Mouse (Mus musculus) ES-CJ7 (cell line): ENCODE data around the gene Ubr7.
A peak's percentile ranks its signal among the peaks of the same experiment; 100 is the strongest.

ENCODE experiments used
- DNase-seq: peaks from one replicate; pipeline ENCODE4 v3.0.0; 2011; ENCODE audit warnings: low read depth, low spot score

Gene Ubr7

DNA sequence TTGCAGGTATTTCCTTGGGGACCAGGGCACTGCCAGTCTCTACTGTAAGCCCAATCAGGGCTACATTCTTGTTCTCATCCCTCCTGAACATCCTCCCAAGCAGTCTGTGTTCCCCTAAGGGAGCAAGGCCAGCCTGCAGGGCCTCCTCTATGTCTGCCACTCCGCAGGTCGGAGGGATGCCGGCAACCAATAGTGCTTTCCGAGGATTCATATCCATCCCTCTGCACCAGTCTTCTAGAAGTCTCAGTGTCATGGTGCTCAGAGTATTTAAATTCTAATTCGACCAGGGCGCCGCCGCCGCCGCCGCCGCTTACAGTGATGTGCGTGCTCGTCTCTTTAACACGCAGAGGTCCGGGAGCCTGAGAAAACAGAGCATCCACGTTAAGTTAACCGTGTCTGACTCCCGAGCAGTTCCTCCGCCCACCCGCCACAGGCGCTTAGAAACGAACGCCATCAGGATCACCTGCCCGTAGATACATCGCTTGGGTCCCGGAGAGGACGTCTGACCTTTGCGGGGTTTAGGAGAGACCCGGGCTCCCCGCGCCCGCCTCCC, 14.7 kb upstream of the Ubr7 start:
- DNase-seq, result no peak

DNA sequence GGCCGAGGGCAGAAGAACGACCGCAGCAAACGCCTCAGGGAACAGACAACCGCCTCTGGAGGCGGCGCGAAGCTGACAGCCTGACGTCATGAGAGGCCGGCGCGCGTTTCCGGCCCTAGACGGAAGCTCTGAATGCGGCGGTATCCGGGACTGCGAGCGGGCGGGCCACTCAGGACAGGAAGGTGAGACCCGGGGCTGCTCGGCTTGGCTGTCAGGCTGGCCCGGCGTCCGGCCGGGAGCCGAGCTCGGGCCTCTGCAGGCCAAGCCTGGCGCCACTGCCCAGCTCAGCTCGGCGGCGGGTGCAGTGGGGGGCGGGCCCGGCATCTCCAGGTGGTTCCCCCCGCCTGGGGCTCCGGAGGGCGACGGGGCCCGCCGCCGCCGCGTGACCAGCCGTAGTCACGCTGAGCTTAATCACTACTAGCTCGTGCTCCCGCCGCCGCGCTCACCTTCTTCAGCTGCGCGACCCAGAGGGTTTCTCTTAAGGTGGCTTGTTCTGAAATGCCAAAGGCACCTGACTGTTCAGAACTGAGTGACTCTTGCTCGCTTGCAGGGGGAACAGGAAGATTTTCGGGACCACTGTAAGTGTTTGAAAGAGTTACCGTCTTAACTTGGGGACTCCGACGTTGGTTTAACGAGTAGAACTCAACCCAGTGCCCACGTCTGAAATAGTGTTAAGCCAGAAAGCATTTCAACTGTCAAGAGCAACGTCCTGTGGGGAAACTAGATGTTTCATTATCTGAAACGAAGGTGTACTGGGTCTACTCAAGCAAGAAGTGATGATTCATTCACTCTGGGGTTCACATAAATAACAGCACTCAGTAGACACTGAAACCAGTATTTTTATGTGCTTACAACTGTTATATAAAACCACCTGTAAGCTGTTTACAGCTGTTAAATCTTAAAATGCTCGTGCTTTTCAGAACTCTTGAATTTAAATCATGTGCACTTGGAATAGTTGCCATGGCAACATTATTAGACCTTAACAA, 13.9 kb upstream of the Ubr7 start, which contains the start of the genes Moap1 and Tmem251:
TSS of gene Moap1 (minus strand) at position 73 of the 986 bp plus-strand sequence.
TSS of gene Tmem251 (plus strand) at position 174 of the 986 bp plus-strand sequence.
- peak; percentile 86 for DNase-seq

DNA sequence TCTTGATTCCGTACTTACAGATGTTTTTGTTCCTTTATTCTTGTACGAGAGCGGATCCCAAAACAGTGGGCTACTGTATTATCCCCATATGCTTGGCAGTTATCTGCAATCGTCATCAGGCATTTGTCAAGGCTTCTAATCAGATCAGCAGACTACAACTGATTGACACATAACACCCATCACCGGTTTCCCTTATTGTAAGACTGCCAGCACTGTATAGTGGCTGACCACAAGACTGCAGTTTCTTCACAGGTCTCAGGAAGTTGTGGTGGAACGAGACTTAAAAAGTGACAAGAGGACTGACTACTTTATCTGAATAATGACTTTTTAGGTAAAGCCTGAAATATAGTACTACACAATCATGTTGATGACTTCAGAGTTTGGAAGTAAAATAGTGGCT, 12.9 kb upstream of the Ubr7 start:
- peak; percentile 51 for DNase-seq

DNA sequence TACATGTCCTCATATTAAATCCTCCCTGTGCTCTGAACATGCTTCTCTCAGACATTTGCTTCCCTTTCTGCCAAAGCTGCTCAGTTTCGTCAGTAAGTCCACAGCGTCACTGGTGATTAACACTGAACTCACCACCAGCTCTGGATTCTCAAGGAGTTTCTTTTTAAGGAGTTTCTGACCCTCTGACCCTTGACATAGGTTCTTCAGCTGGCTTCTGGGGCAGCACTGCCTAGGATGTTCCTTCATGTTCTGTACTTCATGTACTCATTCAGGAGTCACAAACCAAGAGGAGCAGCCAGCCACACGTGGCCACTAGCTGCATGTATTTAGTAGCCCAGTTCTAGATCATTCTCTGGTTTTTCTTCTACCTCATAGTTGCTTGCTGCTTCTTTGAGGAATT, 9.5 kb upstream of the Ubr7 start:
- no peak for DNase-seq

DNA sequence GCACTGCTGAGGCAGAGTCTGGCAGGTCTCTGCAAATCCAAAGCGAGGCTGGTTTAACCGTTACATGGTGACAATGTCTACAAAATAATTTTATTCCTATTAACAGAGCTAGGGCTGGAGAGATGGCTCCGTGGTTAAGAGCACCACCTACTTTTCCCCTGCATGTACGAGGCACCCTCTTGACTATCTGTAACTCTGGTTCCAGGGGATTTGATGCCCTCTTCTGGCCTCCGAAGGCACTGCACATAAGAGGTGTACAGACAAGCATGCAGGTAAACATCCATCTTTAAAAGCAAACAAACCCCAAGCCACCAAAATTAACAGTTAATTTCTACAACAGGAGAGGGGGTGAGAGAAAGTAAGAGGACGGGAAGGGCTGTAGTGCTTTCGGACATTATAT, 1.5 kb upstream of the Ubr7 start:
- peak; percentile 92 for DNase-seq

DNA sequence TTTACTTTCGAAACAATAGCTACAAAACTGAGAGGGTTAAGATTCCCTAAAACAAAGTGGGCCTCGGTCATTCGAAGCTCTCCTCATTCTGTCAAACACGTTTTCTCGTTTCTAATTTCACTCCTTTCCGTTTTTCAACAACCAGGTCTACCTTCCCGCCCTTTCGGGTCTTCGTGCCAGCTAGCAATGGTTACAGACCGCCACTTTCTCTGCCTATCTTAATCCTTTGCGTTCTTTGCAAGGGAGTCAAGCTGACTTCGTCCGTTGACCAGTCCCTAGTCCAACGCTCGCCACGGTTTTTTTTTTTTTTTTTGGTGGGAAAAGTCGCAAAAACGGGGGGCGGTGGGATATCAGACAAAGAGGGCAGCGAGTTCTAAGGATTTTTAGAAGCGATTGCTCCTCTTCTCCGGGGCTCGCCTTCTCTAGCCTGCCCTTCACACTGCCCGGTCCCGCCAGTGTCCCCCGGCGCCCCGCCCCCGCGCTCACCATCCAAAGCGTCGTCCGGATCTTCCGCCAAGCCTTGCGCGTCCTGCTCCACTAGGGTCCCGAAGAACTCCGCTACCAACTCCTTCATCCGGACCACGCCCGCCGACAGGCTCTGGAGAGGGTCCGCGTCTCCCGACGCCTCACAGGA, 595 bp upstream of the Ubr7 start:
- DNase-seq, result no peak

DNA sequence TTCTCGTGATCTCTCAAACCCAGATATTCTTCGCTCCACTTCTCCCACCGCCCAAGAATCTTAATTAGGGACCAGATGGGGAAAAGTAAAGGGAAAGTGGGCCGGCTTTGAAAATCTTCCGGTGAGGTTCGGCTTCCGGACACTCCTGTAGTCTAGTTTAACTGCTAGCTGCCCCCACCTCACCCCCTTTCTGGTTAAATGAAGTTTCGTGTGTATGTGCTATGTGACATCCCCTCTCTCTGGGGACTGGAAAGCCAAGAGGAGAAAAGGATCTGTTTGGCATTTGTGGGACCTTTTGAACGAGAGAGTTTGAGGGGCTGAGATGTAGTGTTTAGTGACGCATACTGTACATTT, 613 bp downstream of the Ubr7 start, which contains the start of gene Gm20604:
TSS of gene Gm20604 (minus strand) at position 270 of the 354 bp plus-strand sequence.
- DNase-seq, result peak; percentile 43

DNA sequence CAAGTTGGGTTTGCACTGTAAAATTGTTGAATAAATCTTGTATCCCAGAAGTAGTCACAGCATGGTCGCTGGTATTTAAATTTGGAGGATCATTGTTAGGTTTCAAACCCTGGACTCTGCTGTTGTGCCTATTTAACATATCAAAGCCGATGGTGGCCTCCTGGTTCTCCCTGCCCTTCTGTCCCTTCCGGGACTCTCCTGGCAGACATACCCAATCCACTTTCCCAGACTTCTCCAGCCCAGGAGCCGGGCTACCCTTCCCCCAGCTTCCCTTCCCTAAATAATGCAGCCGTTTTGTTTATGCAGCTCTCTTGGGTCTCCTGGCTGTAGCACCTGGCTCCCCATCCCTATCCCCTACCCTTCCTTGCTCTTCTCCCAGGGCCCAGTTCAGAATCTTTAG, 1.2 kb downstream of the Ubr7 start:
- DNase-seq, result peak; percentile 83

DNA sequence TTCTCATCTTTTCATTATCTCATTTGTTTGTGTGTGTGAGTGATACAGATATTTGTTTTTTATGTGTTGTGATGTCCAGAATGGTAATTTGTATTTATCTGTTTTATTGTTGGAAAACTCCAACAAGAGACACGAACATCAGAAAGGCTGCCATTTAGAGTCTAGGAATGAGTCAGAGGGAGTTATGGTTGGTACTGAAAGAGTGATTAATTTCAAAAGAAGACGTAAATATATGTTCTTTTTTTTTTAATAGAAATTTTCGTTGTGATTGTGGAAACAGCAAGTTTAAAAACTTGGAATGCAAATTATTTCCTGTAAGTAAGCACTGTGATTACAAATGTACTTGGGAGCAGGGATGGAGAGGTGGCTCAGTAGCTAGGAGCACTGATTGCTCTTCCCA, 3.9 kb downstream of the Ubr7 start:
- no peak for DNase-seq

DNA sequence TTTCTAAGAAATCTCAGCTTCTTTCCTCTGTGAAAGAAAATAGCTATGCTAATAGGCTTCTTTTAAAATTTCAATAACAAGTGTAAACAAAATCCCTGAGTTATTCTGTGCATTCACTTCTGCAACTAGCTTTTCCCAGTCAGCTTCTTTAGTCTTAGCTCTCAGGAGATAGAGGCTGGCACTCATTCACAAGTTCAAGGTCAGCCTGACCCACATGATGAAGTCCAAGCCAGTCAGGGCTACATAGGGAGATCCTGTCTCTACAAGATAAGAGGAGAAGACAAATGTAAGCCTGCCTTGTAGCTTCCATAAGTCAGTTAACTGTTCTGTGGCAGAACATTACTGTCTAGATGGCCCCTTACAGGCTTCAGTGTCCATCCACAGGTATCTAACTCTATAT, 5.9 kb downstream of the Ubr7 start:
- no peak for DNase-seq

DNA sequence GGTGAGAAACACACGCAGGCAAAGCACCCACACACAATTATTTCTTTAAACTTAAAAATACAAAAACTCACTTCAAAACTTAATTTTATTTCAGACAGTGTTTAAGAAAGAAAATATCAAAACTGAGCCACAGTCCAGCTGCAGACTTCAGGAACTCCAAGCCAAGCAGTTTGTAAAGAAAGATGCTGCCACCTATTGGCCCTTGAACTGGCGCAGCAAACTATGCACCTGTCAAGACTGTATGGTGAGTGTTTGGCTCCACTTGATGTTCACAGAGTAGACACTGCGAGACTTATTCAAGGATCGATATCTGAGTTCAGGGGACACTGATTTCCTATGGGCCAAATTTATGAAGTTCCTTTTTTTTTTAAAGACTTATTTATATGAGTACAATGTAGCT, 11.2 kb downstream of the Ubr7 start:
- DNase-seq, result peak; percentile 36

DNA sequence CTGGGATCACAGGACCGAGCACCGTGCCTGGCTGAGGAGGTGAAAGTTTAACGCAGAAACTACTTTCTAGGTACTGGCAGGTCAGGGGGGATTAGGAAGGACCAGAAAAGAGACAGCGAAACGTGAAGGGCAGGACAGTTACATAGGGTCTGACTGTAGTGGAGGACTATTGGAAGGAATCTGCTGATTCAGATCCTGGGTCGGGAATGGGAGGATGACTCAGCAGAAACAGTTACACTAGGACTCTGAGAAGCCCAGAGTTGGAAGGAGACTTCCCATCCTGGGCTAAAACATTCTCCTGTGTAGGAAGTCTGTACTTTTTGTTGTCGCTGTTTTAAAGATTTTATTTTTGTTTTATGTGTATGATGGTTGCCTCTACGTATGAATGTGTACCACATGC, 13.8 kb downstream of the Ubr7 start:
- peak; percentile 63 for DNase-seq

DNA sequence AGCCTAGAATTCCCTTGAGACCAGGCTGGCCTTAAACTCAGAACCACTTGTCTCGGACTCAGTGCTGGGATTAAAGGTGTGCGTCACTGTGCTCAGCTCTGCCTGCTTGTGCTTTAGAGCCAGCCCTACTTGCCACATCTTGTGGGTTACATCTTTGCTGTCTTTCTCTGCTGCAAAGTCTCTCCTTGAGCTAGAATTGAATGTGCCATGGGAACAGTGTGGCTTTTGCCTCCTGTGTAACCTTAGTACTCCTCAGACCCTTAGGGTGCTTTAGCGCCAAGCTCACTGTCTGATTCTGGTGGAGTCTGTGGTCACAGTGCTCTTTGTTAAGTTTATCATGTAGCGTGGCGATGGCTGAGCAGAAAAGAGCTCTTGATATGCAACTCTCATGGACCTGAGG, 14.9 kb downstream of the Ubr7 start:
- no peak for DNase-seq

DNA sequence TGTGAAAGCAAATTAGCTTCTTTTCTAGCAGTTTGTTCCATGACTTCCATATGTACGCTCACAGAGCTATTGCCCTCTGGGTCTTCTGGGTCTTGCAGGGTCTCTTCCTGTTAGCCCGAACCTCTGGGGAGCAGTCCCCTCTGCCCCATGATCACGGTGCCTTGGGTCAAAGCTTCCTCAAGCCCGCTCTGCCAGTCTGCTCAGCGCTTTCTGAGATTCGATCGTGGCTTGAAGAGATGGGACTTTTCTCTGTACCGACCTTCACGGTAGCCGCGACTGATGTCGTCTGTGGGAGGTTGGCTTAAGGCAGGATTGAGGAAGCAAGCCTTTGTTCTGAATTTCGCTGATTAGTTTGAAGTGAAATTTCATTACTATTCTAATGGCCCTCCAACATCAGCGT, 18.3 kb downstream of the Ubr7 start:
- no peak for DNase-seq

DNA sequence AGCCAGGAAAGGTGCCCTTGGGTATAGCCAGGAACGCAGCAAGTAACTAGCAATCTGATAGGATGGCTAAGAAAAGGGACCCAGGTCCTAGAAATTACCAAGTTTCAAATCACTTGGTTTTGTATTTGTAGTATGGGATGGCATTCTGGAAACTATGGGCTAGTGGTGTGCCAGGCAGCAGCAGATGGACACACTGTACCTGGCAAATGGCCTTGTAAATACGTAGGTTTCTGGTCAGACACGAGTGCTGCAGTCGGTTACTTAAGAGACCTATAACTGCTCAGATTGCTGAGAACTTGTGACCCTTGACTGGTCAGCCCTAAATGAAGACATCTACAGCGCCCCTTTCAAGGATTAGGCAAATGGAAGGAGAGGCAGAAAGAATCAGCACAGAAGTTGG, 20.4 kb downstream of the Ubr7 start:
- no peak for DNase-seq

DNA sequence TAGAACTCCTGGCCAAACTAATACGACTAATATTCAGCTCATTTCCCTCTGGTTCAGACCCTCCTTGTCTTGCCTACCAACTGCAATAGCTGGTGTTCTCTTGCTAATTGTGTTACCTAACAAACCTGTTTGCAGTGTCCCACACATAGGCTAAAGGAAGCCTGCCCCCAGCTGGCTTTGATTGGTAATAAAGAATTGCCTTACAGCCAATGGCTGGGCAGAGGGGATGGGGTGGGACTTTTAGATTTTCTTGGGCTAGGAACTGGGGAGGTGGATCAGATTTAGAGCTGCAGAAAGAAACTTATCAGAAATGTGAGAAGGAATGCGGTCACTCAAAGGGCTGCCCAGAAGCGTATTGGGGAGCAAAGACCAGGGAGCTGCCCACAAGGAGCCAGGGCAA, 21.7 kb downstream of the Ubr7 start:
- peak; percentile 53 for DNase-seq

DNA sequence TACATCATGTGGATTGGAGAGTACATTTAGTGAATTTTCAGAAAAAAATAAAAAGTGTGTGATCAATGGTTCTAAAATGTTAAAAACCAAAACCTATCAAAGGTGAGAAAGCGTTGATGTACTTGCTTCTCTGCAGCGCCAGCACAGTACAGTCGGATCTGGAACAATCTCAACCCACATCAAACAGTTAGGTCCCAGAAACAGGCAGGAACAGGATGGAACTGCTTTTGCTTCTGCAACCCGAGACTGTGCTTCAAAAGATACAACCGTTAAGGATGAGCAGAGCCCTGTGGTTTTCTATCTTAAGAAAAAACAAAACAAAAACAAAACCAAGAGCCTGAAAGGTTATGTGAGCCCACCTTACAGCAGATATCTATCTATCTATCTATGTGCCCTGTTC, 25.1 kb downstream of the Ubr7 start:
- no peak for DNase-seq

DNA sequence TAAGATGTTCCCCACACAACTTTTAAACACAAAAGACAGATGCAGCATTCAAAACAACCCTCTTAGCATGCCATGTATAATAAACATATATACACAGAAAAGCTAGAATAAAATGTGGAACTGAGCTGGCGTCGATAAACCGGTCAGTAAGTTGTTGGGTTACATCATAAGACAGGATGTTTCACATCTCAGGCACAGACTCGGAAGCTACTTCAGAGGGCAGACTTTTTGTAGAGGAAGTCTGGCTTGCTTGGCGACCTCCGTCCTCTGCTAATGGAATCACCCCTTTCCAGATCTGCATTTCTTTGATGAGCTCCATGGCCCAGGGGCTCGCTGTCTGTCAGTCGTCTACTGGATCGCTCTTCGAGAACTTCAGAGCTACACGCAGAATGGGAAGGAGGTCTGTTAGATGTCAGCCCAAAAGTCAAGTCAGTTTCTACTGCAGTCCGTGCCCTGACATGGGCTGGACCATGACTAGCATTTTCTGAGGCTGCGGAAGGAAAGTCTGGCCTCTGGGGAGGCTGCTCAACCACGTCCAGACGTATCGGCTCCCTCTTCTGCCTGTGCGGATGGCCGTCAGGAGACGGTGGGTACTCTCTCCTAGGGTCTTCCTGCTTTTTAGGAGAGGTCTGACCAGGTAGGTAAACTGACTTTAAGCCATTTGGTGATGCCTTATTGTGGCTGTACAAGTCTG, 27.3 kb downstream of the Ubr7 start:
- no peak for DNase-seq

DNA sequence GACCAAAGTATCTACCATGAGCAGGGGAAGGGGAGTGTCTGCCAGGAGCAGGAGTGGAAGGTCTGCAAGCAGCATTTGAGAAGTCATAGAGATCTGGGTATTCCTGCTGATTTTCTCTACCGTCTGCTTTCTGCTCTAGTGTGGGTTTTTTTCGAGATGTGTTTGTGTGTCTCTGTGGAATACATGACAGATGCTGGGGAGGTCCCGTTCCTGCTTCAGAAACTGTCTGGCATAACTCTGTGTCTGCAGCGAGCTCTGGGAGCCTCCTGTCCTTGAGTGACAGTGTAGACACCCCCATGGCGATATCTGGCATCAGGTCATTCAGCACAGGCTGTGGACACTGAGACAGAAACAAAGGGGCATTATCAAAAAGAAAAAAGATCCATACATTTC, 27.8 kb downstream of the Ubr7 start:
- DNase-seq, result no peak

DNA sequence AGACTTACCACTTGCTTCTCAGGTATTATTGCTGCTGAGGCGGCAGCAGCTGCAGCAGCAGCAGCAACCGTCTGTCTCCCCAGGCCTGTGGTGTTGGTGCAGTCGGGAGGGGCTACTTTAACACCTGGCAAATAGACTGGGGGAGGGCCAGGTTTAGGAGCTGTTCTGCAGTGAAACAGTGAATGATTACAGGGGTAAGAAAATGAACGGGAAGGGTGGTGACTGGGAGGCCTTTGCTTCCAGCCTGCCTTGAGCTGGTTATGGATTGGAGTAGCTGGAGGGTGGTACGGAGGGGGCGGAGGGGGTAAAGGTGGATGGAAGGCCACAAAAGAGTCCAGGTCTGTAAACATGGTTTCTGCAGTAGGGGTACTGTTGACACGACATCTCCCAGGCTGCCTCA, 30.2 kb downstream of the Ubr7 start:
- no peak for DNase-seq

DNA sequence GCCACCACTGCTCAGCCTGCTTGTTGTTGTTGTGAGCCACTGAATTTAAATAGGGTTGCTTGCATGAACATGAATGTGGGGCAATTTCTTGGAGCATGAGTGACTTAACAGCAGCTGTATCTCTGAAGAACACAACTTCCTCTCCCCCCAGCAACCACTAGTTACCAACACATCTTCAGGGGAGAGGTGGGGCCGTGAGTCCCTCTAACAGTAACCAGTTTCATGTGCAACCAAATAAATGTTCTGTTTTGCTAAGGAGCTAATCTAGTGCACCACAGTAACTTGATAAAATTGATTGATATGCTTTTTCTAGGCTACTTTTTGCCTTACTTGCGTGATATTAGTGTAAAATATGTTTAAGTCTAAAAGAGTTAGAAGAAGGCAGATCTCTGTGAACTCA, 41.8 kb downstream of the Ubr7 start:
- DNase-seq, result no peak

DNA sequence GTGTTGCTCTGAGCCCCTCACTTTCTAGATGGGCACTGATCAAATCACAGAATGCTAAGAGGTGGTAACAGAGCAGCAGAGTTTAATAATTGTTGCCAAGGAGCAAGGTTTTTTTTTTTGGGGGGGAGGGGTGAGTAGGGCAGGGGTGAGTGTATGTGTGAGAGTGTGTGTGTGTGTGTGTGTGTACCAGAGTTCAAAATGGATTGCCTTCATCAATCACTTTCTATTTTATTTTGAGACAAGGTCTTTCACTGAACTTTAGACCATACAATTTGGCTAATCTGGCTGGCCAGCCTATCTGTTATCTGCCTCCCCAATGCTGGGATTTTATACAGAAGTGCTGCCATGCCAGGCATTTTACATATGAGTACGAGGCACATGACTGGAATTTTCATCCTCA, 57.1 kb downstream of the Ubr7 start:
- no peak for DNase-seq
